Mouse (Mus musculus) hindlimb bud, embryonic 11.5 days (tissue): ENCODE data around the gene Vmn2r2.

ENCODE experiments used
- DNase-seq: peaks from one replicate; pipeline ENCODE4 v3.0.0-alpha.2; 2012; ENCODE audit warnings: low read depth, low spot score; ENCODE audit errors: extremely low spot score

The Vmn2r2 gene

DNA sequence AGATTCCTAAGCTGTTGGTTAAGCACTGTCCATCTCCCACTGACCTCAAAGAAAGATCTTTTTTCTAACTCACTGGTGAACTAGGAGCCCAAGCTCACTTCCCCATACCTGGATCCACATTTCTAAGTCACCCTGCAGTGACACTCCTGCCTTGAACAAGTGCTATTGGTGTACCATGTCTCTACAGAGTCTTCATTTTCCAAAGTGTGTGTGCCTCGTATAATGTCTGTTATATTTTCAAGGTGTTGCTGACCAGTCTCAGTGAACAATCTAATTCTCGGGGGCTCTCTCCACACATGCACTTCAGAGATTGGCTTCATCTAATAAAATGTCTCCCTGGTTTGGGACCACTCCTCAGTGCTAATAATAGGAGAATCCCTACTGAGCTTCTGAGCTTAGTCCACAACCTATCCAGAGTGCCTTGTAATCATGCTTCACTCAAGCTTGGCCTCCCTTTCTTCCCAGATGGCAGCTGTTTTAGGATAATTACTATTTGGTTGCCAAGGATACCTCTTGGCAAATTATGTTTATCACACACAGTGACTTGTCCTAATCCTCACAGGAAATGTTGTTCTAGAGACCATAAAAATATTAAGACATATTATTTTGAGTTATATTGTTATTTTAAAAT is at the start of gene Vmn2r2:
Vmn2r2 (minus strand) TSS at position 51 of the 631 bp plus-strand sequence.
- no peak for DNase-seq

DNA sequence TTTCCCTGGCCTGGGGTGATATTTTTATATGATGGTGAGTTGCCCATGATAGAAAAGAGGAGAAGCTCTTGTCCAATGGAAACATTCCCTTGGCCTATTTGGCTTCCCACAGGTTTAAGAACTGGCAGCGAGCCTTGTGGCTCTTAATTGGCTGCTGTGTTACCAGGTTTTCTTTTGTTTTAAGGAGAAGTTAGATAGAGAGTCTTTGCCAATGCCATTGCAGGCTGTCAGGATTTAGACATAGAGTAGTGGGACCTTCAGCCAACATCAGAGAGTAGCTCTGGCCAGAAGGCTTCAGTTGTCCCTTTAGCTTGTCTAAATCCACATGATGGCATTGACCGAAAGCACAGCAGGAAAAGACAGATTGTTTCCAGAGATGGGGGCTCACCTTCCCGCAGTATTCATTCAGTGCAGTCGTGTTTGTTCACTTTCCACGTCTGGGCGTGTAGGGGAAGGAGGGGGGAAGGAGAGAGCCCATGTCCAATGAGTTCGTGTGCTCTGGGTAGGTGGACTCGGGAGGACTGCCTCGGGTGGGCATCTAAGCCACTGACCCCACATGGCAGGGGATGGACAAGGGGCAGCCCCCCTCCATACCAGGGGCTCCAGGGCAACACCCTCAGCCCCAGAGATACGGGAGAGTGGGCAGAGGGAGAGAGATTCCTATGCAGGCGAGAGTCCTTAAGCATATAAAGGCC is 28.2 kb downstream of the Vmn2r2 start:
- DNase-seq, result no peak

DNA sequence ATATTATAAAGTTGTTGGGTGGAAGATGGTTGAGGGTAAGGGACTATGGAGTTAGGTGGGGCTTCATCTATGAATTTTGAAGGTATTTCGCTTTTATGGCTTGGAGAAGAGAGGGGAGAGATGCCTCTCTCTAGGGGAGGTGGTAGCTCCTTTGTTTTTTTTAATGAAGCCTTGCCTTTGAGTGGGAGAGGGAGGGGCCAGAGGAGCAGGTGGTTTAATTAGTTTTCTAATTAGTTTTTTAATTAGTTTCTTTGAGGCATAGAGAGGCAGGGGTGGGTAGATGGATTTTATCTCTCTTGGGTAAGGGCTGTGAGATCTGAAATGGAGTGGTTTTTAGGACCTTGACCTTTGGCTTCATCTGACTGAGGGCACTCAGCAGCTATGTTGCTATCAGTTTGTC is 29.0 kb downstream of the Vmn2r2 start:
- DNase-seq, result no peak

DNA sequence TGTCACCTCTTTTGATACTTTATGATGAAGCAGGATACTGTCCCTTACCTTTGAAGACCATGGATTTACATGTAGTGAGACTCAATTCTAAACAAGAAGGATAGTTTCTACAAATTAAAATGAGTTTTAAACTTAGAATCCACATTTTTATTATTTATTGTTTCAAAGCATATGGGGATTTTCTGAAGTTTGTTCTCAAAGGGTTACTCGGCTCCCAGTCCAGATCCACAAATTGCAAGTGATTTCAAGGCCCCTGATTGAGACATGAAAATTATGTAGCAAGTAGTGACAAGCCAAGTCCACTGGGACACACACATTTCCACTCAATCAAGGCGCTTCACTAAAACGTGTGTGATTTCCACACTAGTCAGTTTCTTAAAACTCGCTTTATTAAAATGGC is 60.5 kb downstream of the Vmn2r2 start, which contains the start of gene Vmn2r1:
Vmn2r1 (plus strand) TSS at position 301 of the 400 bp plus-strand sequence.
- DNase-seq, result no peak
